ENCODE assay signal across 8 mouse cellular contexts in the genomic region with DNA sequence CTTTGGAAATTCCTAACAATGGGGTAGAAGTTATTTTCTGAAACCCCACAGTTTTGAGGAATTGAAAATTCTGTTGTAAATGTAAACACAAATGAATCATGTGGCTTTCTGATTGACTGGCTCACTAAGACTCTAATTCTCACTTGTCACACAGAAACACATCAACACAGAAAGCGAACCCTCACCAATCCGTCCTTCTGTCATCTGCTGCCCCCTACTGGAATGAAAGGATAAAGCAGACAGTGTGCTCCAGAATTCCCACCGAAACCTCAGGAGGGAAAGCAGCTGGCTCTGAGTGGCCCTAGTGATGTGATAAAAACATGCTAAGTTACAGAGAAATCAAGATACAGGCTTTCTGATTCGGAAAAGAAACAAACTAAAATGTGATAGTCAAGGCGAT. TPM values are rescaled to one million over a fixed set of nuclear protein-coding genes. Genes with fewer than 3 reads are reported as not detected.
DNase-seq lines count a peak whose midpoint lies in the region; ATAC-seq and TF ChIP-seq lines count a peak whose summit lies in the region.

No protein-coding gene starts in this region.

- H3K9ac ChIP-seq in kidney, embryonic 16.5 days (replicated peaks; ENCODE audit: low read length), result no peak overlapping the region
- H3K9ac ChIP-seq in midbrain, embryonic 12.5 days (replicated peaks), result no peak overlapping the region
- H3K9ac ChIP-seq in stomach, postnatal 0 days (ENCODE audit: low read length), result no peak overlapping the region

- 9% methylated on average over 5 of the region's 5 CpGs for WGBS in kidney, embryonic 16.5 days
- 7% methylated on average over 5 of the region's 5 CpGs for whole genome bisulfite sequencing in midbrain, embryonic 12.5 days
- 7% methylated on average over 5 of the region's 5 CpGs for WGBS in stomach, postnatal 0 days

- no peak; the same call in 1 of the 2 replicates for ATAC-seq in kidney, embryonic 16.5 days (ENCODE audit: low FRiP score, low TSS enrichment)
- ATAC-seq in midbrain, embryonic 12.5 days (ENCODE audit: low FRiP score, low read depth), result peak; percentile 78
- no peak for ATAC-seq in stomach, postnatal 0 days (ENCODE audit: low FRiP score, low TSS enrichment)

- no peaks in the 10 kb centered on the region for H3K9me3 ChIP-seq in kidney, embryonic 16.5 days (ENCODE audit: low read length)
- no peaks in the 10 kb centered on the region for H3K9me3 ChIP-seq in midbrain, embryonic 12.5 days
- H3K9me3 ChIP-seq in stomach, postnatal 0 days (ENCODE audit: control insufficient read depth, low read length), result no peaks in the 10 kb centered on the region

- TF ChIP-seq CTCF in stomach, postnatal 0 days (IDR thresholded peaks at IDR 0.05; ENCODE audit: low read depth), result peak; percentile 98

- no peak overlapping the region for H3K27ac ChIP-seq in kidney, embryonic 16.5 days (ENCODE audit: low read length)
- no peak overlapping the region for H3K27ac ChIP-seq in midbrain, embryonic 12.5 days (replicated peaks)
- H3K27ac ChIP-seq in stomach, postnatal 0 days (replicated peaks), result no peak overlapping the region

- DNase-seq in kidney, adult 9 months, result peak; percentile 55
- DNase-seq in adrenal gland, adult (ENCODE audit: inconsistent age in 2 of 2, low spot score in 1 of 2), result peak; percentile 49 to 88
- DNase-seq in embryo, embryonic 11 days, result peak; percentile 79
- peak; percentile 56 to 58 for DNase-seq in heart, postnatal 36 days
- peak; percentile 49 to 58 for DNase-seq in layer of hippocampus, postnatal 36 days
- DNase-seq in stomach, postnatal 0 days (ENCODE audit: low spot score), result peak; percentile 51

- H3K27me3 ChIP-seq in kidney, embryonic 16.5 days (ENCODE audit: insufficient read depth, low read length), result no peaks in the 10 kb centered on the region
- H3K27me3 ChIP-seq in midbrain, embryonic 12.5 days, result no peaks in the 10 kb centered on the region
- no peaks in the 10 kb centered on the region for H3K27me3 ChIP-seq in stomach, postnatal 0 days (ENCODE audit: control insufficient read depth, insufficient read depth, low read length)

- intact Hi-C loops in heart, postnatal 36 days (cut with DNase I), result loop anchor here (2.0 kb wide), 1 partner anchor 258 kb away; no protein-coding TSS in a partner anchor

- H3K4me3 ChIP-seq in kidney, embryonic 16.5 days (ENCODE audit: low read length), result no peak overlapping the region
- H3K4me3 ChIP-seq in midbrain, embryonic 12.5 days, result no peak overlapping the region
- H3K4me3 ChIP-seq in stomach, postnatal 0 days (ENCODE audit: low read depth, low read length), result no peak overlapping the region

- no peaks in the 10 kb centered on the region for H3K4me1 ChIP-seq in kidney, embryonic 16.5 days (ENCODE audit: insufficient read depth, low read length)
- H3K4me1 ChIP-seq in midbrain, embryonic 12.5 days, result no peaks in the 10 kb centered on the region
- H3K4me1 ChIP-seq in stomach, postnatal 0 days (replicated peaks; ENCODE audit: control insufficient read depth, insufficient read depth), result no peaks in the 10 kb centered on the region

- H3K36me3 ChIP-seq in kidney, embryonic 16.5 days (ENCODE audit: insufficient read depth, low read length), result no peaks in the 10 kb centered on the region
- no peaks in the 10 kb centered on the region for H3K36me3 ChIP-seq in midbrain, embryonic 12.5 days
- no peaks in the 10 kb centered on the region for H3K36me3 ChIP-seq in stomach, postnatal 0 days (ENCODE audit: control insufficient read depth, insufficient read depth, low read length)

- no peak overlapping the region for H3K4me2 ChIP-seq in kidney, embryonic 16.5 days (replicated peaks; ENCODE audit: low read depth, low read length)
- H3K4me2 ChIP-seq in midbrain, embryonic 12.5 days (replicated peaks), result no peak overlapping the region
- no peak overlapping the region for H3K4me2 ChIP-seq in stomach, postnatal 0 days (replicated peaks; ENCODE audit: low read depth)

- no peak for TF ChIP-seq EP300 in stomach, postnatal 0 days (optimal IDR thresholded peaks at IDR 0.05)

RNA-seq across cellular contexts. Expression of a gene that starts 14.4 kb away (rescaled TPM):
- polyA plus RNA-seq in kidney, embryonic 16.5 days (2015; fragmentation: Nextera tagmentation; extraction: Ambion mirVana), result 312 and 338 TPM in 2 replicates
- total RNA-seq in heart, postnatal 36 days (2021), result 1,000 to 10,000 TPM; 1,207 to 1,289 TPM
- 100 to 1,000 TPM; 151 to 171 TPM for total RNA-seq in layer of hippocampus, postnatal 36 days (2021)
- 236 and 243 TPM in 2 replicates for polyA plus RNA-seq in midbrain, embryonic 12.5 days (2016; fragmentation: Nextera tagmentation; extraction: Ambion mirVana)
- polyA plus RNA-seq in stomach, postnatal 0 days (2015; fragmentation: Nextera tagmentation; extraction: Ambion mirVana), result 337 and 342 TPM in 2 replicates
